Mouse (Mus musculus): Measurements from ENCODE around the gene Ankrd60.

Gene Ankrd60

DNA sequence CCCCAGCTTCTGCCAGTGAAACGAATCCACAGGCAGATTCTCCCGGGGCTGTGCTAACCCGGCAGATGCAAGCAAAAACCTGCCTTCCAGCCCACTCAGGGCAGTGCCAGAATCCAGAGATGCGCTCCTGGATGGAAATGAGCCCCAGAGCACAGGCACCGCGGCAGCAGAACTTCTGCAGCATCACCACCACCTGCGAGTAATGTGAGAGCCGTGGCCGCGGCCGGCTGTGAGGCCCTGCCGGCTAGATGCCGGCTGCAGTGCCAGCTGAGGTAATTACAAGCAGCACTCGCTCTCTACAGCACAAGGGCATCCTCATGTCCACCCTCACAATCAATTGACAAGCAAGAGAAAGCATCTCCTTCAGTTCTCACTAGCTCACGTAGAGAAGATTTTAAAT, 6.2 kb upstream of the Ankrd60 start:
- DNase-seq (ENCODE audit: low spot score) = no peak

DNA sequence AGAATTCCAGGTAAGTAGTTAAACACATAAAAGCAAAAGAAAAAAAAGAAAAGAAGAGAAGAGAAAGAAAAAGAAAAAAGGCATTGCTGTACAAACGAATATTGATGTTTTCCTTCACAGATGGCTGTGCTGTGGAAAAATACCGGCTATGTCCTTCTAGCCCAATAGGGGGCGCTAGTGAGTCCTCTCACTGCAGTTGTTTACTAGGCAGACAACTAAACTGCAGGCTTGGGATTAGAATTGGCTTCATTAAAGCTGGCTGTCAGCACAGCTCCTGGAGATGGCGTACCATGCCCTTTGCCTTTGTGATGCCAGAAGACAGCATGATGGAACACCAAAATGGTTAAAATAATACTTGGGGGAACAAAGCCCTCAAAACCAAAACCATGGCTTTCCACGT, 5.3 kb upstream of the Ankrd60 start:
- DNase-seq (ENCODE audit: low spot score) = peak; percentile 54

DNA sequence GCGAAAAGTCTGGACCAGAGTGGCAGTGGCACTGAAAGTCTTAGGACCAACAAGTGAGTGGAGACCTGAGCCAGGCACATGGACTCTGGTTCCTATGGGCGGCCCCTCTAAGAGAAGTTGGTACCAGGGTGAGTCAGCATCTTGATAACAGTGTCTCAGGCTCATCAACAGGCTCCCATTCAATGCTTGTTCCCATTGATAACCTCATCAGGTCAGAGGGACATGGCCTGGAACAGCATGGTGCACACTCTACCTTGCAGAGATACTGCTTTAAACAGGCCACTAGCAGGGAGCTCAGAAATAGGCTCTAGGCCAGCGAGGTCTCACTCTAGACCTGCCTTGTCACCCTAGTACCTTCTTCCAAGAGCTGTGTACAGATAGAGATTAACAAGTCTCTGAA, 4.7 kb upstream of the Ankrd60 start:
- no peak for DNase-seq (ENCODE audit: low spot score)

DNA sequence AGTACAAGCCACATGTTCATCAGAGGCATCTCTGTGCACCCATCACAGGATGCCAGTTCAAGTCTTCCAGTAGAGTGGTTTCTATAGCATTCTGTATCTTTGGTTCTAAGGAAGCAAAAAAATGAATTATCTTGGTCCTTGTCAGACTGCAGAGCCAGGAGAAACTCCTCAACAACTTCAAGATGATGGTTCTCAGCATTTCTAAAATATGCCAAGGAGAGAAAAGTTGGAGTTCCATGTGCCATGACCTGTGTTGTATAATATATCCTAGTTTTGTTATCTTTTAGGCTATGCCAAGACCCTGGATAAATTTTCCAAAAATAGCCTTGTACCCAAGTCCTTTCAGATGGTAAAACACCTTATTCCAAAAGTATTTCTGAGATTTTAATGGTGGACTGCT, 2.9 kb upstream of the Ankrd60 start:
- no peak for DNase-seq (ENCODE audit: low spot score)

DNA sequence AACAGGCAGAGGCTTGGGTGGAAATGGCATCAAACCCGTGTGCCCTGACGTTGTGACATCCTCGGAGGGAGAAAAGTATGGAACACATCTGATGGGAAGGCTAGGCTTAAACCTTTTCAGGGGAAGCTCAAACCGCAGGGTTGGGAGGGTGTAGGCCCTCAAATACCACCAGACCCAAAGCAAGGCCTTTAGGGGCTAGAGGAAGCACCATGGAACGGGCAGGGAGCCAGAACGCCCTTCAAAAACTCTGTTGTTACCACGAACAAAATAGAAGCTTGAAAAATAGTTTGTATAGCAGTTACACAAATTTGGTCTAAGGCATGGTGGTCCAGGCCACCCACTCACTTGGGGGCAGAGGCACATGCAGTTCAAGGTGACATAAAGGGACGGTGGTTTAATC, 430 bp upstream of the Ankrd60 start:
- DNase-seq (ENCODE audit: low spot score) = peak; percentile 21

DNA sequence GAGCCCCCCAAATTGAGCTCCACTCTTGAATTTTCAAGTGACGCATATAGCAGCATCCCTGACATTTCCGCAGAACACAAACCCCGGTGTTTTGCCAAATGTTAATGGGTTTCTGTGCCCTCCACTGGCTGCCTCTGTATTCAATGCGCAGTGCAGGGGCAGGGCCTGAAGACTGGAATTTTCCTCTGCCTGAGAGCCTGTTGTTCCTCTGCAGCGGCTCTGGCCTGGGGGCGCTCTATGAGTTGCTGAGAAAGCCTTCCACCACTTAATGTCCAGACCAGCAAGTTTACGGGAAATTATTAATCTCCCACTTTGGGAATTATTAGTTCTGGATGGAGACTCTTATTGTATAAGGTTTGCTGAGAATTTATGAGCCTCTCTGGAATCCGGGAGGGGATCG, 14.0 kb downstream of the Ankrd60 start:
- no peak for DNase-seq (ENCODE audit: low spot score)

DNA sequence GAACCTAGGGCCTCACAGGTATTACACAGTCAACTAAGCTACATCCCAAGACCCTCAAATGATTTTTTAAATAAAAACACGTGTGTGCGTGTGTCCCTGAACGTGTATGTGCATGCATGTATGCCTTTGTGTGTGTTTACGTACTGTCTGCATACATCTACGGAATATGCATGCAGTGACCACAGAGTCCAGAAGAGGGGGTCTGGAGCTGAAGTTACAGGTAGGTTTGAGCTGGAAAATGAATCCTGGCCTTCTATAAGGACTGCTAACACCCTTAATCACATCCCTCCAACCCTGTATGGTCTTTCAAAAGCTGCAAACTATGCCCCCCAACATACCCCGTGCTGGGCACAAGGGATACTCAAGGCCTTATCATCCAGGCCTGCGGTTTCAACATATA, 14.8 kb downstream of the Ankrd60 start:
- DNase-seq (ENCODE audit: low spot score) = no peak

DNA sequence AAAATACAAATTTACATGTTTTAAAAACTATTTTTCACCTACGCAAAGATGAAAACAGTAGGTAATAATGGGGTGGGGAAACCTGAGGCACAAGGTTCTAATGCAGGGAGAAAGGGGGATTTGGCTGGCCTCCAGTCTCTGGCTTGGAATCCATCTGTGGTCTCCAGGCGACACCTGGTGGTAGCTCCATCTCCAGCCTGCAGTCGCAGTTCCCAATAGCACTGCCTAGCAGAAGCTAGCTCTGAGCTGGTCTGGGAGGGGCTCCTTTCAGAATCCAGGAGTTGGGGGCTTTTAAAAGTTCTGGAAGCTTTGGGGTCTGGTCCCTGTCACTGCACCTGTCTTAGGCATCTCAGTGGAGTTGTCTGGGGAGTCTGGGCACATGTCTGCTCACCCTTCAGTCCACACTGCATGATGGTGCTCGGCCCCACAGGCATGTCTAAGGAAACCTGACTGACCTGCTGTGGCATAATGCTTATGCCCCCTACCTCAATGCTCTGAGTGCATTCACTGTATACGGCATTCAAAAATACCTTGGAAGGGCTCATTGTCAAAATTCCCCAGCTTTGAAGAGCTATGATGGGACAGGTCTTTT, 16.2 kb downstream of the Ankrd60 start:
- DNase-seq (ENCODE audit: low spot score) = peak; percentile 57

DNA sequence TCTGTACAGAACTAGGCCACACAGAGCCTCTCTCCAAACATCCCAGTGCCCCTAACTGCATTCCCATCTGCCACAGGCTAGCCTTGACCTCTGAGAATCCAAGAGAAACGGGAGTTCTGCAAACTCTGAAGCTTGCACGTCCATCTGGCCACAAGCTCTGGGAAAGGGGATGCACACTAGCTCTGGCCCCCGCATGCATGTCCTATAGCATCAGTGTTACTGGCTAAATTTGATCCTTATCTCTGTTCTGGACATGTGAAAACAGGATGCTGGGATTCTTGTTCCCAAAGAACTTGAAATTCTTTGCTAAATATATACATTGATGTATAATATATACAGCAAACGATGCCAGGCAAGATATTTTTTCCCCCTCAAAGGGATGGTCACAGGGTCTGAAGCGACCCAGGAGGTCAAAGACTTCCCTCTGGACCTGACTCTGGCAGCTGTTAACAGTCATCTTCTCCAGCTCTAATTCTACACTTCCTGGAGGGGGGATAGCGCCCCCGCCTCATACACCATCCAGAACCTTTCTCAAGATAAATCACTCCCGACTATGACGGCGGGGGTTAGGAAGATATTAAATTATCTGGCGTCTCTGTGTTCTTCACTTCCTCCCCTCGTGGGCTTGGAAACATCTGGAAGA, 19.3 kb downstream of the Ankrd60 start:
- DNase-seq (ENCODE audit: low spot score) = no peak

DNA sequence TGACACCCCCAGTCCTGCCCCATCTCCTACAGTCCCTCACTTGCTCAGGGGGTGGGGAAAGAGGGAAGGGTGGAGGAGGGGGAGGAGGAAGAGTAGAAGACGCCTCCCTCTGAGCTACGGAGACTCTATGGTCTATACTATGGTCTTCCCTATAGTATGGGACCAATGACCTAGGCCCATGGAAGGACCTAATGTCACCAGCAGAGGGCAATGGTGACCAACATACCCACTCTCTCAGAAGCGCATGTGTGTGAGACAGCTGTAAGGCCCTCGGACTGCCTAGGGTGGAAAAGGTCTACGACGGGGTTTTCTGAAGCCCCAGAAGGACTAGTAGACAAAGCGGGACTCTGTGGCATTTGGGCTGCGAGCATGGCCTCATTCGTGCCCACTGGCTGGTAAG, 24.3 kb downstream of the Ankrd60 start:
- peak; percentile 28 for DNase-seq (ENCODE audit: low spot score)

DNA sequence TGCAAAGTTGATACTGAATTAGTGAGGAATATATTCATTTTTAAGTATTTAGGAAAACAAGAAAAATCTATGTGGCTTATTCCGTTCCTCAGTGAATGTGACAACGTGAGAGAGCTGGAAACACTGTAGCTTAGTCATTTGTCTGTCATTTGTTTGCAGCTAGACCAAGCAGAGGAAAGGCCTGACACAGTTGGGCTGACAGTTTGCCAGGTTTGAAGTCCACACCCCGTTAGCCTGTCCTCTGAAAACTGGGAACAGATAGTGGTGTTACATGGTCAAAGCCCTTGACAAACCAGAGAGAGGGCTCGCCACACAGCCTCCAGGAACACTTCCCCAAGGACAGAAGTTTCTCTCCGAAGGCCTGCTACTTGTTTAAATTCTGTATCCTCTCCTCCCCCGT, 27.5 kb downstream of the Ankrd60 start:
- DNase-seq (ENCODE audit: low spot score) = no peak

DNA sequence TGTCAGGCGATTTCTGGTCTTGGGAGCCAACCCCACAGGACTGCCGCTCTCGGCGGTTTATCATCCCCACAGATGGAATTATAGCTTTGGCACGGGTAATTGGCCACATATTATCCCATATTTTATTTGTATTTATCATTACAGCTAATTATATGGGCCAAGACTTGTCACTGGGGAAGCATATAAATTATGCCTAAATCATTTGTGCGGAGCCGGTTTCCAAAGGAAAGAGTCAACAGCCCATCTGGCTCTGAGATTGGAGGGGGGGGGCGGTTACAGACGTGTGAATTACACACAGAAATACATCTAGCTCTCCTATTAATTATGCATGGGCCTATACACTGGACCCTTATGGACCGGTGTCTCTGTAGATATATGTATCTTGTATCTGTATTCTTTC, 28.9 kb downstream of the Ankrd60 start:
- DNase-seq (ENCODE audit: low spot score) = no peak

DNA sequence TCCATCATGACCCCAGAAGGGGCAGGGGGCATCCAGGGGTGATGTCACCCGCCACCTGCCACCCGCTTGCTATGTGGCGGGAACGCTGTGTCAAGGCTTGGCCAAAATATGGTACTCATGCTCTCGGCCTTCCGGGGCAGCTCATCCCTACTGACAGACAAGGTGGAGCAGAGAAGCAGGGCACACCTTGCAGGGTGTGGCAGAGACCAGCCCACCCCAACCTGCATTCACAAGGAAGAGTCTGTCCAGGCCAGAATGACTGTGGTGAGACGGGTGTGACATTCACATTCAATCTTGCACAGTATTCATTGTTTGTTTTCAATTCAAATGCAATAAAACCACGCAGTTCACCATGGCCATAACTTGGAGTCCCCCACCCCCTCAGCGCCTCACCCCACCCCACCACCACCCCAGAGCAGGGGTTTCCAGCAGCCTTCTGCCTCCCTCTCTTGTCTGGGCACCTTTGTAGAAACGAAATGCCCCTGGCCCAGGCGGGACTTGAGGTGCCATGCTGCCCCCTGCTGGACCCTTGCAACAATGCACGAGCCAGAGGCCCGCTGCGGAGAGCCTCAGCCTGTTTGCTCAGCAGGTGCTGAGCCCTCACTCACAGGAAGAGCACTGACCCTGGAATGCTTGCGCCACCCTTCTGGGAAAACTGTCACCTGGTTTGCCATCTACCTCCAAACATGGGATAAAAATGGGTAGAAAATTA, 32.0 kb downstream of the Ankrd60 start:
- DNase-seq (ENCODE audit: low spot score) = peak; percentile 79

DNA sequence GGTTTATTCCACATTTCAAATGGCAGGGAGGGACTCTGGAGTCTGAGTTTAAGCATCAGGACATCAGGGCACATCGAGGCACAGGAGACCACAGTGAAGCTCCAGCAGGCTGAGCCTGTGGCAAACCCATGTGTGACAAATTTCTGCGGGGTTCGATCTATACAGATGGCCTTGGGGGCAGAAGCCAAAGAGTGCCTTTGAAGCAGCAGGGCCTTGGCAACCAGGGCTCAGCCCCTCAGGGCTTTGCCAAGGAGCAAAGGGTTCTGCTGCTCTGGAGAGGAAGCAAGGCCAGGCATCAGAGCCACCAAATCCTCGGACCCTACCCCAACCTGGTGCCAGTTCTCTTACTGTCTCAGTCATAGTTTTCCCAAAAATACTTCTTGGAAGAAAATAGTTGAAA, 35.4 kb downstream of the Ankrd60 start:
- no peak for DNase-seq (ENCODE audit: low spot score)

DNA sequence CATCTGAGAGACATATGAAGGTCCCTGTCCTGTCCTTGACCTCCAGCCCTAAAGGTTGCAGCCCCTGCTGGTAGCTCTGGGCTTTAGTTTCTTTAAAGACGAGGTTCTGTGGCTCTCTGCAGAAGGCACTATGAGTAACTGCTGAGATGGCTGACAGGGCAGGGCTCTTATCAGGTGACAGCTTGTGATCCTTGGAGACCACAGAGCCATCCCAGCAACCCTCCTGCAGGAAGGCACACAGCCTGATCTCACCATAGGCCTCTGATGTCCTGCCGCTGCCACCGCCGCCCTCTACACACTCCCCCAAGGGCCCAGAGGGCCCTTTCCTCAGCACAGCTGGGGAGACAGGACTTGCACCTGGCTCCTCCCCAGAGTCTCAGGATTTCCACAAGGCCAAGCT, 36.4 kb downstream of the Ankrd60 start:
- DNase-seq (ENCODE audit: low spot score) = peak; percentile 59

DNA sequence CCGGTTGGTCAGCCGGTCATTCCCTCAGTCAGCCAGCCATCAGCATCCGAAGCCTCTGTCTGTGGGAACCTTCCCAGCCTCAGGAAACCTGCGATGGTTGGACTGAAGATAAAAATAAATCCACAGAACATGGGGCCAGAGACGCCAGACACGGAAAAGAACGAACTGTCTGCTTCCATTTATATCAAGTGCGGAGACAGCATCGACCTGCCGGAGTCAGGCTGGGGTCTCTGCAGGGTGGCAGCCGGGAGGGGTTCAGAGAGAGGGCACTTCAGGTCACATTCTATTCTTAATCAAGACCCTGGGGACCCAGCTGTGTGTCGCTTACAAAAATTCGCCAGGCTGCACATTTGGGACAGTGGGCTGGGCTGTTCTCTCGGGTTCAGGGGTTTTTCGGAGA, 38.4 kb downstream of the Ankrd60 start:
- no peak for DNase-seq (ENCODE audit: low spot score)

DNA sequence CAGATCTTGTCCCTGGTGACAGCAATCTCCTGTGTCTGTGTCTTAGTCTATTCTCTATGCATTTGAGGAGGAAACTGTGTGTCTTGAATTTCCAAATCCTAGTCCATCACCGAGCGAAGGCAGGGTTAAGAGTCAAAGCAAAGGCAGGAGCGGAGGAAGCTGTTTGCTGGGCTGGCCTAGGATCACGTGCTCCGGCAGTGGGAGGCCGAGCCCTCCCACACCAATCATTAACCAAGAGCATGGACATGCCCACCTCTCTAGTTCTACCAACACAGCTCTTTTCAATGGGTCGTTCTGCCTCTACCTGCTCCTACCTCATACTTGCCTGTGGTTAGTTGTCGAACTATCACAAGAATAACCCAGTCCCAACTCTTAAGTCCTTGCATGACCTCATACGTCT, 42.3 kb downstream of the Ankrd60 start:
- DNase-seq (ENCODE audit: low spot score) = no peak

DNA sequence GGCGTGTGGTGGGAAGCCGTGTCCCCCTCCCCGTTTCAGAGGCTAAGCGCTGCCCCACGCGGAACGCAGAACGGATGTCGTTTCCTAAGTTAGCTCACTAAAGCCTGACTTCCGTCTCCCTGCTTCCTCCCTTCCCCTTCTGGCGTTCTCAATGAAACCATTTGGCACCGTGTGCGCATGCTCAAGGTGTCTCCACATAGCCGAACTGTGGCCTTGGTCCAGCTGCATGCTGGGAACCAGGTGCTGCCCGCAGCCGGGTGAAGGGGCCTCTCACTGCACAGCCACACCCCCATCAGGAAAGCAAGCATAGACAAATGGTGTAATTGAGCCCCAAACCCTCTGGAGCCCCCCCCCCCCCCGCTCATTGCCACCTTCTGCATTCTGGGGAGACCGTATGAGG, 42.8 kb downstream of the Ankrd60 start:
- DNase-seq (ENCODE audit: low spot score) = no peak

DNA sequence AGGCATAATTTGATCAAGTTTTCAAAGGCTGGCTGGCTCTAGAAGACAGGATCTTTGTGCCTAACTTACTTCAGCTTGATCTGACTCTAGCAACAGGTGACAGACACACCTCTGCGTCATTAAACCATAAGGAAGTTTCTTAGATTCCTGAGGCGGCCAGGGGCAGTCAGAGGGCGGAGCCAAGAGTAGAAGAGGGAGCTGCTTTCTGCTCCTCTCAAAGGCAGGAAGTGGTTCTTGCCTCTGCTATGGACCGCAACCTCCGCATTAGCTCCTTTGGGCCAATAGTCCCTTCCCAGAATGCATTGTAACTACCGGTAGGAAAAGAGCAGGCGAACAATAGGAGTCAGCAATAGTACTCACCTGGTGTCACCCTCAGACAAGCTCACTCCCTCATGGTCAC, 43.6 kb downstream of the Ankrd60 start:
- DNase-seq (ENCODE audit: low spot score) = peak; percentile 87

DNA sequence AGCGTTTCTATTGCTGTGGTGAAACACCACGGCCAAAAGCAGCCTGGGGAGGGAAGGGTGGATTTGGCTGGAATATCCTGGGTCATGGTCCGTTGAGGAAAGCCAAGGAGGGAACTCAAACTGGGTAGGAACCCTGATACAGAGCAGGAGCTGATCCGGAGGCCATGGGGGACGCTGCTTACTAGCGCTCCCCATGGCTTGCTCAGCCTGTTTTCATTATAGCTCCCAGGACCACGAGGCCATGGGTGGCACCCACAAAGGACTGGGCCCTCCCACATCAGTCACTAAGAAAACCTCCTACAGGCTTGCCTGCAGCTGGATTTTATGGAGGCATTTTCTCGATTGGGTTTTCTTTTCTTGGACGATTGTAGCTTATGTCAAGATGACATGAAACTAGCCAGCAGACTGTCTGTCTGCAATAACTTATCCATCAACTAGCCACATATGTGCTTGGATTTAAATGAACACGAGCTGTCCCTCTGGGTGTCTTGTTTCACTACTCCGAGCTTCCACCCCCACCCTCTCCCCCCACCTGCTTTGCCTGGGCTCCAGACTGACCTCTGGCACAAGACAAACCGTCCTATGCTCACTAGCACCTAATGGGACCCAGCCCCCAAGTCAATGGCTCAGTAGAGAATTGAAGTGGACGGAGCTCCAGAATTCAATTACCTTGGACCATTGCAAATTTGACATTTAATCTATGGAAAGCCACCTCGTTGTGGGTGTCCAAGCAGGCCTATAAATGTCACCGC, 45.3 kb downstream of the Ankrd60 start:
- no peak for DNase-seq (ENCODE audit: low spot score)

DNA sequence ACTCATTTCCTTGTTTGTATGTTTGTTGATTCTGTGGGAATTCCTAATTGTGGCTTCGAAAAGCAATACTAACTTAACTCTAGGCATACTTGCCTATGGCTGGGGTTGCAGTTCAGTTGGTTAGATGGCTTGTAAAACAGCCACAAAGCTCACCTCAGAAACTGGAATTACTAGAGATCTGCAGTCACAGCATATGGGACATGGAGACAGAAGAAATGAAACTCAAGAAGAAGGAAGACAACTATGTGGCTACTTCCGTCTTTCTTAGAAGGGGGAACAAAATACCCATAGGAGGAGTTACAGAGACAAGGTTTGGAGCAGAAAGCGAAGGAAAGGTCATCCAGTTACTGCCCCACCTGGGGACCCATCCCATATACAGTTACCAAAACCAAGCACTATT, 49.7 kb downstream of the Ankrd60 start:
- DNase-seq (ENCODE audit: low spot score) = no peak

DNA sequence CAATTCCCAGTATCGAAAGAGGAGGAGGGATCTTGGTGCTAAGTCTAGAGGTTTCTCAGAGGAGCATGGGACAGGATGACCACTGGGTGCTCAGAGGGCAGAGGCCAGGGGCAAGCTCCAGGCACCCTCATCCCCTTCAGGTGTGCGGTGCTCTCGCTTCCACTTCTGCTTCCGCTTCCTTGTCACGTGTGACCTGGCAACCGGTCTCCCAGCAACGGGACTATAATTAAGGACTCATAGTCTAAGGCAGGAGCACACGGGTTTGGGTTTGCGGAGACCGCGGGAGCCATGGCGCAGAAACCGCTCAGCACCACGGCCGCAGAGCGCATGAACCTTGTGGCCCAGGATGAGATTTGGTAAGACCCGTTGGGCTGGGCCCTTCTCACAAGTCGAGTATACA, 55.8 kb downstream of the Ankrd60 start, which contains the start of gene 1700021F07Rik:
Gene 1700021F07Rik (plus strand): TSS at position 211 of the 400 bp plus-strand sequence.
- no peak for DNase-seq (ENCODE audit: low spot score)
